Mouse (Mus musculus) heart, postnatal 36 days (tissue): ENCODE data around the gene Gspt1. TPM values are rescaled to one million over a fixed set of nuclear protein-coding genes. Genes with fewer than 3 reads are reported as not detected.
A peak's percentile ranks its signal among the peaks of the same experiment; 100 is the strongest.

Source experiments
- DNase-seq, 2 experiments: peaks; one replicate each; pipeline ENCODE4 v3.0.0; 2021 to 2022
- intact Hi-C: fragments of 180-260 bp; cut with DNase I; formaldehyde crosslinking; loops from one replicate; pipeline ENCODE4 v1.15.1; 2025
- total RNA-seq, 2 experiments: library from RNA; stranded (reverse); gene quantifications; 2 replicates each; pipeline ENCODE4 v1.2.3; 2021

Gspt1 gene
- total RNA-seq, 2 experiments from 2014 or later = 64.1 to 65.2 TPM

GRCm38 (mm10) chr16:11203600-11204390 lies 50.3 kb downstream of the Gspt1 start:
- intact Hi-C loops = loop anchor here (1.0 to 5.0 kb wide), 5 partner anchors 28 to 214 kb away; partner anchors contain the start of genes Gspt1, Snx29 and Txndc11
- DNase-seq = no peak

- intact Hi-C loops = loop anchor here (1.0 to 5.0 kb wide), 5 partner anchors 28 to 214 kb away; partner anchors contain the start of genes Gspt1, Snx29 and Txndc11
- DNase-seq = peak; percentile 89 to 92
These were observed 51.3 kb downstream of the Gspt1 start, which contains the start of gene Rsl1d1 for GRCm38 (mm10) chr16:11202571-11203554. Gene Rsl1d1, minus strand, starts transcription at chr16:11203331.

- no peak for DNase-seq
- intact Hi-C loops = loop anchor here (2.0 to 5.0 kb wide), 4 partner anchors 53 to 215 kb away; partner anchors contain the start of genes Gspt1, Snx29 and Txndc11
These were observed 52.3 kb downstream of the Gspt1 start for GRCm38 (mm10) chr16:11201740-11202394.

GRCm38 (mm10) chr16:11200247-11200646 lies 53.9 kb downstream of the Gspt1 start:
- intact Hi-C loops = loop anchor here (5.0 kb wide), 1 partner anchor 217 kb away; no protein-coding TSS in a partner anchor
- no peak for DNase-seq

GRCm38 (mm10) chr16:11198467-11198866 lies 55.7 kb downstream of the Gspt1 start:
- DNase-seq = no peak
- intact Hi-C loops = no loop called here

GRCm38 (mm10) chr16:11197052-11197451 lies 57.1 kb downstream of the Gspt1 start:
- DNase-seq = no peak
- intact Hi-C loops = no loop called here

- DNase-seq = no peak
- intact Hi-C loops = no loop called here
These were observed 60.9 kb downstream of the Gspt1 start for GRCm38 (mm10) chr16:11193231-11193630.

- DNase-seq = no peak
- intact Hi-C loops = no loop called here
These were observed 64.0 kb downstream of the Gspt1 start for GRCm38 (mm10) chr16:11190150-11190549.

- intact Hi-C loops = loop anchor here (2.0 kb wide), 2 partner anchors 77 to 305 kb away; partner anchors contain the start of gene Gspt1
- no peak for DNase-seq
These were observed 76.7 kb downstream of the Gspt1 start for GRCm38 (mm10) chr16:11177404-11177803.

- intact Hi-C loops = loop anchor here (2.0 kb wide), 2 partner anchors 78 to 304 kb away; partner anchors contain the start of gene Gspt1
- no peak for DNase-seq
These were observed 77.3 kb downstream of the Gspt1 start for GRCm38 (mm10) chr16:11176884-11177244.

GRCm38 (mm10) chr16:11176208-11176883 lies 77.8 kb downstream of the Gspt1 start, which contains the start of gene Zc3h7a:
Gene Zc3h7a, minus strand, starts transcription at chr16:11176393.
- intact Hi-C loops = loop anchor here (2.0 kb wide), 2 partner anchors 78 to 304 kb away; partner anchors contain the start of gene Gspt1
- peak; percentile 88 to 91 for DNase-seq

- intact Hi-C loops = loop anchor here (1.0 to 2.0 kb wide), 4 partner anchors 28 to 303 kb away; partner anchors contain the start of genes Gspt1 and Rsl1d1
These were observed 78.5 kb downstream of the Gspt1 start for GRCm38 (mm10) chr16:11175489-11176207.

GRCm38 (mm10) chr16:11175100-11175488 lies 79.0 kb downstream of the Gspt1 start:
- intact Hi-C loops = loop anchor here (1.0 to 2.0 kb wide), 2 partner anchors 28 to 38 kb away; partner anchors contain the start of gene Rsl1d1
- no peak for DNase-seq

More at GRCm38 (mm10) chr16:11175489-11176207, 78.5 kb downstream of the Gspt1 start:
- peak; percentile 63 to 74 for DNase-seq

GRCm38 (mm10) chr16:11174671-11175081 lies 79.4 kb downstream of the Gspt1 start:
- intact Hi-C loops = loop anchor here (1.0 to 5.0 kb wide), 3 partner anchors 29 to 137 kb away; partner anchors contain the start of gene Rsl1d1
- peak; percentile 51 to 59 for DNase-seq

GRCm38 (mm10) chr16:11171679-11172078 lies 82.4 kb downstream of the Gspt1 start:
- intact Hi-C loops = loop anchor here (5.0 kb wide), 1 partner anchor 134 kb away; no protein-coding TSS in a partner anchor
- DNase-seq = no peak
